Mouse (Mus musculus): Measurements from ENCODE around the gene Olfr1329. TPM values are rescaled to one million over a fixed set of nuclear protein-coding genes. Genes with fewer than 3 reads are reported as not detected.
"Not testable (repeated sequence)": the region's sequence is repeated elsewhere in the genome, so short reads cannot be mapped to it uniquely, and the experiment has no call there.

Gene Olfr1329
- not detected in 2 replicates for polyA plus RNA-seq (2012; rRNA removed)
- polyA plus RNA-seq (2014; fragmentation: Nextera tagmentation; extraction: Ambion mirVana), result not detected in 2 replicates

DNA sequence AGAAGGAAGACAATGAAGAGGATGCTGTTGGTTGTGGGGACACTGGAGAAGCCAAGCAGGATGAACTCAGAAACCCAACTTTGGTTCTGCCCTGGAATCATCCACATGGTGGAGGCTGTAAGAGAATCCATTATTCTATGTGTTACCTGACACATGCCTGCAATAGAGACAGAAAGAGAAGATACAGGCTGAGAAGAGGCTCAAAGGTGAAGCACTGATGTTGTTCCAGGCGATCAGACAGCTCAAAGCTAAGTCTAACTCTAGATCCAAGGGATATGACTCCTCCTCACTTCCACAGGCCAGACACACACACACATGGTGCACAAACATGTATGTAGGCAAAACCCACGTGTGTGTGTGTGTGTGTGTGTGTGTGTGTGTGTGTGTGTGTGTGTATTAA lies at the start of gene Olfr1329:
TSS of gene Olfr1329 (minus strand) at position 101 of the 400 bp plus-strand sequence.
- not testable (repeated sequence) for H3K27me3 ChIP-seq (ENCODE audit: control insufficient read depth, insufficient read depth, low read length); H3K27ac ChIP-seq (replicated peaks; ENCODE audit: low read depth, low read length); DNase-seq (ENCODE audit: low spot score); H3K4me3 ChIP-seq (replicated peaks; ENCODE audit: low read length); ATAC-seq (ENCODE audit: low FRiP score, low read depth); H3K4me2 ChIP-seq (replicated peaks; ENCODE audit: low read depth, low read length, severe bottlenecking); H3K36me3 ChIP-seq (ENCODE audit: control insufficient read depth, insufficient read depth, low read length); H3K9me3 ChIP-seq (ENCODE audit: control insufficient read depth, low read length); H3K9ac ChIP-seq (ENCODE audit: low read depth, low read length, severe bottlenecking); H3K4me1 ChIP-seq (ENCODE audit: control insufficient read depth, insufficient read depth, low read length)
- 51% methylated on average over 2 of the region's 2 CpGs for WGBS

DNA sequence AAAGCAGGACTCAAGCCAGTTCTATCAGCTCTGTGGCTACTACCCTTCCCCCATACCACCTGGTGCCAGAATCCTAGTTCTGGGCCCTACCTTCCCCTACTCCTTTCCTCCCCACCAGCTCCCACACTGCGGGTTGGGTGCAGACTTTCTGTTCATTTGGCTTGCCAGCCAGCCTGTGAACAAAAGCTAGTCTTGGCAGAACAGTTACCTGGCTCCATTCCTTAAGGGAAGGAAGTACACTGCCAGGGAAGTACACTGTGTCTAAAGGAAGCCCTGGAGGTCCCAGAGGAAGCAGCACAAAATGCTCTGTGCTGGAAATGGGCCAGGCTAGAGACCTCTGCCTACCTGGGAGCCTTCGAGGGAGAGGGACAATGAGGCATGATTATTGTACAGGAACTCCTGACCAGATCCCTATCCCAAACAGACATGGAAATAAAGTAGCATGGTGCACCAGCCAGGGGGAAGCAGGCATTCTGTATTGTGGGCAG lies 43.9 kb upstream of the Olfr1329 start, which contains the start of gene Lao1:
TSS of gene Lao1 (plus strand) at position 438 of the 488 bp plus-strand sequence.
- no peaks in the 10 kb centered on the region for H3K4me1 ChIP-seq (ENCODE audit: control insufficient read depth, insufficient read depth, low read length)
- no peak within 1 kb of the TSS for H3K4me3 ChIP-seq (replicated peaks; ENCODE audit: low read length)
- WGBS, result 62% methylated on average over 2 of the region's 2 CpGs
- no peak for DNase-seq (ENCODE audit: low spot score)
- H3K27ac ChIP-seq (replicated peaks; ENCODE audit: low read depth, low read length), result no peak within 1 kb of the TSS
- ATAC-seq (ENCODE audit: low FRiP score, low read depth), result no peak
- TF ChIP-seq POLR2A (IDR thresholded peaks at IDR 0.05; ENCODE audit: borderline replicate concordance, extremely low read depth, insufficient read depth, insufficient read length), result no peak
- no peak within 1 kb of the TSS for H3K9ac ChIP-seq (ENCODE audit: low read depth, low read length, severe bottlenecking)
- H3K9me3 ChIP-seq (ENCODE audit: control insufficient read depth, low read length), result no peaks in the 10 kb centered on the region
- H3K27me3 ChIP-seq (ENCODE audit: control insufficient read depth, insufficient read depth, low read length), result no peaks in the 10 kb centered on the region
- H3K4me2 ChIP-seq (replicated peaks; ENCODE audit: low read depth, low read length, severe bottlenecking), result no peak within 1 kb of the TSS
- H3K36me3 ChIP-seq (ENCODE audit: control insufficient read depth, insufficient read depth, low read length), result no peaks in the 10 kb centered on the region

- ATAC-seq (ENCODE audit: low FRiP score, low read depth) (no peak), DNase-seq (ENCODE audit: low spot score) (no peak)
- TF ChIP-seq POLR2A (IDR thresholded peaks at IDR 0.05; ENCODE audit: borderline replicate concordance, extremely low read depth, insufficient read depth, insufficient read length), result no peak
- Histone ChIP-seq H3K27me3 (ENCODE audit: control insufficient read depth, insufficient read depth, low read length) (no peaks in the 10 kb centered on the region), H3K9me3 (ENCODE audit: control insufficient read depth, low read length) (no peaks in the 10 kb centered on the region), H3K4me2 (replicated peaks; ENCODE audit: low read depth, low read length, severe bottlenecking) (no peak overlapping the region), H3K4me3 (replicated peaks; ENCODE audit: low read length) (no peak overlapping the region), H3K27ac (replicated peaks; ENCODE audit: low read depth, low read length) (no peak overlapping the region), H3K4me1 (ENCODE audit: control insufficient read depth, insufficient read depth, low read length) (no peaks in the 10 kb centered on the region), H3K36me3 (ENCODE audit: control insufficient read depth, insufficient read depth, low read length) (no peaks in the 10 kb centered on the region), H3K9ac (ENCODE audit: low read depth, low read length, severe bottlenecking) (no peak overlapping the region)
- 86% methylated on average over 7 of the region's 7 CpGs for WGBS
Observed at GRCm38 (mm10) chr4:118958812-118959211, 41.5 kb upstream of the Olfr1329 start.

DNA sequence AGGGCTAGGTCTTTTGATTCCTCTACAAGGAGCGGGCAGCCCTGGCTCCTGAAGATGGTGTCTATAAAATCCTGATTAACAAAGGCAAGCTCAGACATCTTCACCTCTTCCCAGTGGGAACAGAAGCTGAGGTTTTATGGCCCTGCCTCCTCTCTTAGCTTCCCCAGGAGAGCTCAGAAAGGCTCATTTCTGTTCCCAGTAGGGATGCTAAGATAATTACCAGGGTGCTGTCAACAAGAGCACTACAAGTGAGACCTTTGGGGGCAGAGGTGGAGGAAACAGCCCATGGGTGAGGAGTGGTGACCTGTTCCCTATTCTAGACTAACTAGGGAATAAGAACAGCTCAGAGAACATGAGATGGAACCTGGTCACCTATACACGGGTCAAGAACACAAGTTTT lies 21.2 kb upstream of the Olfr1329 start, which contains the start of gene Olfr1328:
TSS of gene Olfr1328 (minus strand) at position 101 of the 400 bp plus-strand sequence.
- Histone ChIP-seq H3K9ac (ENCODE audit: low read depth, low read length, severe bottlenecking) (no peak within 1 kb of the TSS), H3K4me1 (ENCODE audit: control insufficient read depth, insufficient read depth, low read length) (no peaks in the 10 kb centered on the region), H3K27me3 (ENCODE audit: control insufficient read depth, insufficient read depth, low read length) (no peaks in the 10 kb centered on the region), H3K36me3 (ENCODE audit: control insufficient read depth, insufficient read depth, low read length) (no peaks in the 10 kb centered on the region), H3K9me3 (ENCODE audit: control insufficient read depth, low read length) (no peaks in the 10 kb centered on the region), H3K27ac (replicated peaks; ENCODE audit: low read depth, low read length) (no peak within 1 kb of the TSS), H3K4me3 (replicated peaks; ENCODE audit: low read length) (no peak within 1 kb of the TSS), H3K4me2 (replicated peaks; ENCODE audit: low read depth, low read length, severe bottlenecking) (no peak within 1 kb of the TSS)
- DNase-seq (ENCODE audit: low spot score) (no peak), ATAC-seq (ENCODE audit: low FRiP score, low read depth) (no peak)
- 74% methylated on average over 2 of the region's 2 CpGs for WGBS
- TF ChIP-seq POLR2A (IDR thresholded peaks at IDR 0.05; ENCODE audit: borderline replicate concordance, extremely low read depth, insufficient read depth, insufficient read length), result no peak

- not testable (repeated sequence) for H3K4me2 ChIP-seq (replicated peaks; ENCODE audit: low read depth, low read length, severe bottlenecking); H3K36me3 ChIP-seq (ENCODE audit: control insufficient read depth, insufficient read depth, low read length); H3K9me3 ChIP-seq (ENCODE audit: control insufficient read depth, low read length); H3K9ac ChIP-seq (ENCODE audit: low read depth, low read length, severe bottlenecking); H3K4me3 ChIP-seq (replicated peaks; ENCODE audit: low read length); ATAC-seq (ENCODE audit: low FRiP score, low read depth); H3K4me1 ChIP-seq (ENCODE audit: control insufficient read depth, insufficient read depth, low read length); DNase-seq (ENCODE audit: low spot score); H3K27me3 ChIP-seq (ENCODE audit: control insufficient read depth, insufficient read depth, low read length); H3K27ac ChIP-seq (replicated peaks; ENCODE audit: low read depth, low read length)
- 85% methylated on average over 3 of the region's 3 CpGs for WGBS
Observed at GRCm38 (mm10) chr4:118931326-118931725, 14.1 kb upstream of the Olfr1329 start.

- Histone ChIP-seq H3K4me2 (replicated peaks; ENCODE audit: low read depth, low read length, severe bottlenecking) (no peak overlapping the region), H3K4me3 (replicated peaks; ENCODE audit: low read length) (no peak overlapping the region), H3K9me3 (ENCODE audit: control insufficient read depth, low read length) (no peaks in the 10 kb centered on the region), H3K4me1 (ENCODE audit: control insufficient read depth, insufficient read depth, low read length) (no peaks in the 10 kb centered on the region), H3K9ac (ENCODE audit: low read depth, low read length, severe bottlenecking) (no peak overlapping the region), H3K27me3 (ENCODE audit: control insufficient read depth, insufficient read depth, low read length) (no peaks in the 10 kb centered on the region), H3K27ac (replicated peaks; ENCODE audit: low read depth, low read length) (no peak overlapping the region), H3K36me3 (ENCODE audit: control insufficient read depth, insufficient read depth, low read length) (no peaks in the 10 kb centered on the region)
- no peak for ATAC-seq (ENCODE audit: low FRiP score, low read depth)
- DNase-seq (ENCODE audit: low spot score), result peak; percentile 21
- no peak for TF ChIP-seq POLR2A (IDR thresholded peaks at IDR 0.05; ENCODE audit: borderline replicate concordance, extremely low read depth, insufficient read depth, insufficient read length)
- 63% methylated on average over 2 of the region's 2 CpGs for WGBS
Observed at GRCm38 (mm10) chr4:118901981-118902380, 15.3 kb downstream of the Olfr1329 start.

Measured in limb, embryonic 14.5 days (tissue).